Mouse (Mus musculus) heart, postnatal 0 days (tissue): Measurements from ENCODE around the gene Ror2.

Source experiments
- CTCF ChIP-seq: IDR thresholded peaks from 2 replicates; pipeline ENCODE4 v1.5.1; 2016; ENCODE audit warnings: antibody characterized with exemption, control low read depth, low read depth
- EP300 ChIP-seq: IDR thresholded peaks from 2 replicates; pipeline ENCODE4 v1.6.1; 2016; ENCODE audit warnings: antibody characterized with exemption, low read depth

DNA sequence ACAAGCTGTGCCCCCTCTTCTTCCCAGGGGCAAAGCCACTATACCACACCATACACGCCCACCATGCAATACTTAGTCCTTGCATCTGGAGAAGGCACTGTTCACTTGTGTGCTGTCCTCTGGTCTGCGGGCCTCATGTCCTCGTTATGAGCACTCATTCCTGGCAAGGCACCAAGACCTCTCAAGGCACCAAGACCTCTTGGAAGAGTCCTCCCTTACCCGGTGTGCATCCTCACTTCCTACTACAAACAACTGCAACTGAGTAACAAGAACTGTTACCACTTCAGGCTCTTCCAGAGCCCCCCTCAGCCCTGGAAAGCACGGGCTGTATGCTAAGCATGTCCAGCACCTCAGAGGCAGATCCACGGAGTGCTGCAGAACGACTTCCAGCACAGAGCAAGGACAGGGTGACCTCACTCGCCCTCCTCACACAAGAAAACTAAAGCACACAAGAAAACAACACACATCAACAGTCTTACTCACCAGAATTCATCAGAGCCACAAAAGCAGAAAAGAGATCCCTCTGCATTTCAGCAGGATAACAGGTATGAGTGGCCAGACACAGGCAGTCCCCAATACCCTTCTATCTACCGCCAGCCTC is 127.4 kb downstream of the Ror2 start:
- TF ChIP-seq CTCF (no peak), EP300 (no peak)
